Mouse (Mus musculus): ENCODE results near the gene Crybg3. TPM values are rescaled to one million over a fixed set of nuclear protein-coding genes. Genes with fewer than 3 reads are reported as not detected.

The Crybg3 gene
- polyA plus RNA-seq, 1 experiment from 2014 or later: 11.4 TPM

DNA sequence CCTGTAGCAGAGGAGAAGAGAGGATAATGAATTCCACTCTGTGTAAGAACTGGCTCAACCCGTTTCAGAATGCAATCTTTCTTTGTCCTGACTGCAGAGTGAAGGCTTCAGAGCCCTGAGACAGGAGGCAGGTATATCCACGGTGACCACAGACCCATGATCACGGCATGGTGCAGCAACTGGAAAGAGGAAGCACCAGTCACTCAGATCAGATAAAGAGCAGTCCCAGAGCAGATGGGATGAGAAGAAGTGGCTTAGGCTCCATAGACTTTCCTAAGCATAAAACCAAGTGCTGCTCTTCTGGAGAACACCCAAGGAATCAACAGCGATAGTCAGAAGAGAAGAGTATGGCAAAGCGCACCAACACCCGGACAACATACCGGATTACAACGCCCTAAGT lies 21.5 kb downstream of the Crybg3 start:
- Histone ChIP-seq H3K27me3 (no peaks in the 10 kb centered on the region), H3K9me3 (replicated peaks) (no peaks in the 10 kb centered on the region), H3K4me1 (peaks cover 3% of the 10 kb centered on the region; the same call in 1 of the 2 replicates), H3K9ac (no peak overlapping the region), H3K4me2 (replicated peaks) (no peak overlapping the region), H3K27ac (replicated peaks) (no peak overlapping the region; the same call in 1 of the 2 replicates), H3K4me3 (replicated peaks) (no peak overlapping the region), H3K36me3 (no peaks in the 10 kb centered on the region)
- ATAC-seq (ENCODE audit: insufficient number of reproducible peaks, low FRiP score, low TSS enrichment, low read depth): no peak
- 77% methylated on average over 8 of the region's 8 CpGs for WGBS

DNA sequence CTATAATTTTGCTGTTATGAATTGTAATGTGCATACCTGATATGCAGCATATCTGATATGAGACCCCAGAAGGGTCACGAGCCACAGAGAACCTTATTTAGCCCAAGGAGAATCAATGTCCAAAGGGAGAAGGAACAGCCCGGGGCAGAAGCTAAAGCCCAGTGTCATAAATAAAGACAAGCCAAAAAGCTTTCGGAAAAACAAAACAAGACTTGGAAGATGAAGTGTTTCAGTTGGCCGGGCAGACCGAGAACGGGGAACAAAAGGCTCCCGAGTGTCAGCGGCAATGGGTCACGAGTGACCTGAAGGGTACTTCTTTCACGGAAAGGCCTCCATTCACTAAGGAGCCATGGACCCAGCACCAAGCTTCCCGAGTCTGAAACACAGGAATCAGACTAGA lies 26.8 kb downstream of the Crybg3 start:
- Histone ChIP-seq H3K36me3 (no peaks in the 10 kb centered on the region), H3K9ac (no peak overlapping the region), H3K4me1 (peaks cover 19% of the 10 kb centered on the region), H3K4me2 (replicated peaks) (no peak overlapping the region), H3K4me3 (replicated peaks) (no peak overlapping the region), H3K9me3 (replicated peaks) (no peaks in the 10 kb centered on the region), H3K27ac (replicated peaks) (no peak overlapping the region), H3K27me3 (no peaks in the 10 kb centered on the region)
- WGBS: 88% methylated on average over 11 of the region's 11 CpGs
- ATAC-seq (ENCODE audit: insufficient number of reproducible peaks, low FRiP score, low TSS enrichment, low read depth): no peak

- Histone ChIP-seq H3K27ac (replicated peaks) (peak overlapping the region; percentile 48; the same call in 1 of the 2 replicates), H3K4me3 (replicated peaks) (no peak overlapping the region)
- 41% methylated on average over 3 of the region's 3 CpGs for WGBS
Observed at GRCm38 (mm10) chr16:59572685-59573084, 28.1 kb downstream of the Crybg3 start.

DNA sequence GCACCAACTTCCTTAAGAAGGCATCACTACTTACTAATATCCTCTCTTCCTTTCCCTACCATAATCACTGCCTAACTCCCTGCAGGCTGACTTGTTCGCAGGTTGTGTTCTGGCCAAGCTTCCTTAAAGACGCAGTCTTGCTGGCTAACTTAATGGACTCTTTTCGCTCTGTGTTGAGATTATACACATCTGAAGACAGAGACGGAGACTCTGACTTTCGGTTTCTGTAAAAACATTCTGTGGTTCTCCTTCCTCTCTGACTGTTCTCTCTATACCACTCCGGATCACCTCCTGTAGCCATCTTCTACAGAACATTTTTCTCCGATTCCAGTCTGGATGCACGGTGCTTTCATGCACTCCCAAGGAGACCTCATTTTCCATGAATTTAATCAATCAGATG lies 30.0 kb downstream of the Crybg3 start:
- 92% methylated on average over 8 of the region's 8 CpGs for WGBS
- Histone ChIP-seq H3K36me3 (no peaks in the 10 kb centered on the region), H3K9ac (no peak overlapping the region), H3K9me3 (replicated peaks) (no peaks in the 10 kb centered on the region), H3K4me2 (replicated peaks) (no peak overlapping the region), H3K4me3 (replicated peaks) (no peak overlapping the region), H3K4me1 (peaks cover 37% of the 10 kb centered on the region), H3K27me3 (no peaks in the 10 kb centered on the region), H3K27ac (replicated peaks) (no peak overlapping the region)
- ATAC-seq (ENCODE audit: insufficient number of reproducible peaks, low FRiP score, low TSS enrichment, low read depth): no peak

More at GRCm38 (mm10) chr16:59572685-59573084, 28.1 kb downstream of the Crybg3 start:
- peaks cover 30% of the 10 kb centered on the region for H3K4me1 ChIP-seq
- H3K27me3 ChIP-seq: no peaks in the 10 kb centered on the region
- H3K9ac ChIP-seq: no peak overlapping the region
- no peak for ATAC-seq (ENCODE audit: insufficient number of reproducible peaks, low FRiP score, low TSS enrichment, low read depth)
- no peak overlapping the region for H3K4me2 ChIP-seq (replicated peaks)
- no peaks in the 10 kb centered on the region for H3K36me3 ChIP-seq
- H3K9me3 ChIP-seq (replicated peaks): no peaks in the 10 kb centered on the region

DNA sequence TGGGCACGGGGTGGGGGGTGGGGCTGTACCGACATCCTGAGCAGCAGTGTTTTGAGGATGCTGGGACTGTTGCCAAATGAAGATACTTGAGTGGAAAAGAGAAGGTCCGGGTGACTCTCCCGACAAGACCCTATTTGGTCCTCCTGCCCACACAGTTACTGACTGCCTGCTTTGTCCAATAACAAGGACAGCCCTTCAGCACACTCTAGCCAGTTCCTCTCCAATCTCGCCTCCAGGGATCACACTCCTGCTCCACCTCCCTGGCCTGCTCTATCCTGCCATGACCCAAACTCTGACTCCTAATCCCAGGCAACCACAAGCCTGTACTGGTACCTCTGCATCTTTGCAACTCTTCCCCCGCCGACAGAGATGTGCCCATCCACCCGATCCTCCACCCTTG lies 30.9 kb downstream of the Crybg3 start:
- no peaks in the 10 kb centered on the region for H3K9me3 ChIP-seq (replicated peaks)
- H3K9ac ChIP-seq: no peak overlapping the region
- H3K4me3 ChIP-seq (replicated peaks): no peak overlapping the region
- H3K36me3 ChIP-seq: 0 out of 2 replicates have a peak, but pooled peaks cover 4% of the 10 kb centered on the region
- H3K4me2 ChIP-seq (replicated peaks): no peak overlapping the region
- no peak for ATAC-seq (ENCODE audit: insufficient number of reproducible peaks, low FRiP score, low TSS enrichment, low read depth)
- H3K27me3 ChIP-seq: no peaks in the 10 kb centered on the region
- H3K27ac ChIP-seq (replicated peaks): peak overlapping the region; percentile 17; the same call in 1 of the 2 replicates
- H3K4me1 ChIP-seq: peaks cover 37% of the 10 kb centered on the region
- 43% methylated on average over 8 of the region's 8 CpGs for WGBS

DNA sequence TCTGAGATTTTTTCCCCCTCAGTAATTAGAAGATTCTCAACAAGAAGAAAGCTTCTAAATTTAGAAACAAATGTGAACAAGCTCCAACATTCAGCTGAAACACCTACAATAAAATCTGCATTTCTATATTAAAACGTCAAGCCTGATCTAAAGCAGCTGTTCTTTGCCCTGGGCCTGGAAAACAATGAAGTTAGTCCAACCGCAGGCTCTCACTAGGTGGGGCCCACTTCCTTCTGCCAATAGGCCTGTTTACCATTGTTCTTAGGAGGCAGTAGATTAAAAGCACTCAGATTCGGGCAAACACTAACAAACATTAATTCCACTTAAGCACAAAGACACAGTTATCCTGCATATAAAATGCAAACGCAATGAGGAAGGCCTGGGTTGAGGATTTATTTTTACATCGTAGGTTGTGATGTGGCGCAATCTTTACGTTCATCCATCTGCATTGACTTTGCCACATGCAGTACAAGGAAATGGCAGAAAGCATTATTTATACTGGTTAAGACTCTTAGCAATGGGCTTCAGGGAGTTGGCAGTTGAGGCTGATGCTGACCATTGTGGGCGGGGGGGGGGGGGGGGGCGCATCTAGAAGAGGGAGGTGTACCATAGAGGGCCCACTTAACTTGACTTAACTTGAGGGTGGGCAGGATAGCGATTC lies 32.9 kb downstream of the Crybg3 start:
- peak; percentile 47; the same call in 1 of the 2 replicates for ATAC-seq (ENCODE audit: insufficient number of reproducible peaks, low FRiP score, low TSS enrichment, low read depth)
- Histone ChIP-seq H3K4me1 (peaks cover 37% of the 10 kb centered on the region), H3K4me3 (replicated peaks) (no peak overlapping the region), H3K9ac (no peak overlapping the region), H3K27me3 (no peaks in the 10 kb centered on the region), H3K4me2 (replicated peaks) (no peak overlapping the region), H3K27ac (replicated peaks) (peak overlapping the region; percentile 61), H3K9me3 (replicated peaks) (no peaks in the 10 kb centered on the region), H3K36me3 (peaks cover 7% of the 10 kb centered on the region; the same call in 1 of the 2 replicates)
- WGBS: 37% methylated on average over 10 of the region's 10 CpGs

GRCm38 (mm10) chr16:59566437-59566836 lies 34.3 kb downstream of the Crybg3 start:
- ATAC-seq (ENCODE audit: insufficient number of reproducible peaks, low FRiP score, low TSS enrichment, low read depth): no peak
- WGBS: 69% methylated on average over 4 of the region's 4 CpGs
- Histone ChIP-seq H3K4me1 (peaks cover 29% of the 10 kb centered on the region), H3K9me3 (replicated peaks) (no peaks in the 10 kb centered on the region), H3K36me3 (peaks cover 7% of the 10 kb centered on the region; the same call in 1 of the 2 replicates), H3K4me2 (replicated peaks) (no peak overlapping the region), H3K27me3 (no peaks in the 10 kb centered on the region), H3K4me3 (replicated peaks) (no peak overlapping the region), H3K27ac (replicated peaks) (0 out of 2 replicates have a peak overlapping the region, but pooled peaks have one; percentile 44), H3K9ac (no peak overlapping the region)

DNA sequence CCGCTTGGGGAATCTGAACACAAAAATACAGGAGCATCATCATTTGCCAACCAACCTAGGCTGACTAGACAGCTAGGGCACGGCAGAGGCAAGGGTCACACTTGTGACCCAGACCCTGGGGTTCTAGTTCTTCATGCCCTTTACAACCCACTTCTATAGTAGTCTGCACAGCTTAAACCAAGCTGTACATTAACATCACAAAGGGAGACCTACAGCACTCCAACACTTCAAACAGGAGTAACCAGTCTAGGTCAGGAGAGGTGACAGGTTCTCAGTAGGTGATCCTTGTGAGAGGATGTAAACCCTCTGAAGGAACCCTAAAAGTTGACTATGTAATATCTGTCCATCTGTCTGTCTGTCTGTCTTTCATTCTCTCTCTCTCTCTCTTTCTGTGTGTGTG lies 35.1 kb downstream of the Crybg3 start:
- WGBS: 86% methylated on average over 2 of the region's 2 CpGs
- Histone ChIP-seq H3K4me1 (peaks cover 29% of the 10 kb centered on the region), H3K27me3 (no peaks in the 10 kb centered on the region), H3K4me2 (replicated peaks) (no peak overlapping the region), H3K9me3 (replicated peaks) (no peaks in the 10 kb centered on the region), H3K4me3 (replicated peaks) (no peak overlapping the region), H3K27ac (replicated peaks) (no peak overlapping the region), H3K36me3 (peaks cover 7% of the 10 kb centered on the region; the same call in 1 of the 2 replicates), H3K9ac (no peak overlapping the region)
- ATAC-seq (ENCODE audit: insufficient number of reproducible peaks, low FRiP score, low TSS enrichment, low read depth): no peak

DNA sequence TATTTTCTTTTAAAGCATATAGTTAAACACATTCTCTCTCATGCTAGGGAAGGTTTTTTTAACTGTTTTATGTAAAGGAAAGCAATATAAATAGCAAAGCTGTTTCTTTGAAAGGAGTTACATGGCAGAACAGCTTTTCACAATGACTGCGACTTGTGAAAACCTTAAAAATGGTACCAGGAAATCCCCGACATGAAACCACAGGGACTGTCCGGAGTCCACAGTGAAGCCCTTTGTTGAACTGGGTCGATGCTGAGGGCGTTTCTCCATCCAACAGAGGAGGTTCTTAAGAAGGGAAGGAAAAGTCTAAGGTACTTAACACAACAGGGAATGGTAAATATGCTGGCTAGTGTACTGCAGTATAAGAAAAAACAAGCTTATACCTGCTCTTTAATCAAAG lies 36.8 kb downstream of the Crybg3 start:
- WGBS: 67% methylated on average over 5 of the region's 5 CpGs
- Histone ChIP-seq H3K9me3 (replicated peaks) (no peaks in the 10 kb centered on the region), H3K4me3 (replicated peaks) (no peak overlapping the region), H3K27me3 (no peaks in the 10 kb centered on the region), H3K36me3 (peaks cover 15% of the 10 kb centered on the region; the same call in 1 of the 2 replicates), H3K4me1 (peaks cover 19% of the 10 kb centered on the region), H3K27ac (replicated peaks) (no peak overlapping the region), H3K9ac (no peak overlapping the region), H3K4me2 (replicated peaks) (no peak overlapping the region)
- ATAC-seq (ENCODE audit: insufficient number of reproducible peaks, low FRiP score, low TSS enrichment, low read depth): no peak

GRCm38 (mm10) chr16:59559300-59560200 lies 41.2 kb downstream of the Crybg3 start:
- 70% methylated on average over 22 of the region's 22 CpGs for WGBS
- no peak overlapping the region for H3K4me2 ChIP-seq (replicated peaks)
- 0 out of 2 replicates have a peak overlapping the region, but pooled peaks have one; percentile 17 for H3K27ac ChIP-seq (replicated peaks)
- no peak overlapping the region for H3K9ac ChIP-seq
- no peak overlapping the region for H3K4me3 ChIP-seq (replicated peaks)
- H3K9me3 ChIP-seq (replicated peaks): no peaks in the 10 kb centered on the region
- ATAC-seq (ENCODE audit: insufficient number of reproducible peaks, low FRiP score, low TSS enrichment, low read depth): no peak
- no peaks in the 10 kb centered on the region for H3K27me3 ChIP-seq
- no peaks in the 10 kb centered on the region for H3K4me1 ChIP-seq
- peaks cover 36% of the 10 kb centered on the region for H3K36me3 ChIP-seq

DNA sequence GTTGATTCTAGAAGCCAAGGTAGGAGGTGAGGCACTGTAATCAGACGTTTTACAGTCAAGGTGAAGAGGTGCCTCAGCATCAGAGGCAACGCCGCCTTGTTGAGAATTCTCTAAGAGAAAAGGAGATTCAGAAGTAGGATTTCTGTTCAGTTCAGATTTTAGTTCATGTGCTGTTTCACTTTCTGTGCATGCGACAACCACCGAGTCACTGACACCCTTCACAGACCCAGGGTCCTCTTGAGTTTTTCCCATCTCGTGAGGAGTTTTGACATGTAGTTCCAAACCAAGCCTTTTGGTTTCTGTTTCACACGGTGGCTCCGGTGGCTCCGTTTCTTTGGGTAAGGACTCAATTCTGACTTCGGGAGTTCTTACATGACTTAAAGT lies 41.9 kb downstream of the Crybg3 start:
- Histone ChIP-seq H3K4me3 (replicated peaks) (no peak overlapping the region), H3K4me1 (no peaks in the 10 kb centered on the region), H3K9ac (no peak overlapping the region), H3K36me3 (peaks cover 37% of the 10 kb centered on the region), H3K4me2 (replicated peaks) (no peak overlapping the region), H3K27ac (replicated peaks) (no peak overlapping the region), H3K27me3 (no peaks in the 10 kb centered on the region), H3K9me3 (replicated peaks) (no peaks in the 10 kb centered on the region)
- no peak for ATAC-seq (ENCODE audit: insufficient number of reproducible peaks, low FRiP score, low TSS enrichment, low read depth)
- 77% methylated on average over 10 of the region's 10 CpGs for WGBS

Data from embryonic facial prominence, embryonic 15.5 days (tissue).